Mouse (Mus musculus) CH12.LX (cell line): ENCODE results near the gene Slc30a3. TPM values are rescaled to one million over a fixed set of nuclear protein-coding genes. Genes with fewer than 3 reads are reported as not detected.

Source experiments
- DNase-seq: peaks from one replicate; pipeline ENCODE4 v3.0.0-alpha.2; 2013; ENCODE audit errors: extremely low read depth
- H3K27ac ChIP-seq: 2 replicates; pipeline ENCODE4 v1.5.1; 2012; ENCODE audit warnings: low read depth, mild to moderate bottlenecking, control low read depth, moderate library complexity; ENCODE audit not compliant: insufficient read depth
- H3K27me3 ChIP-seq: replicated peaks from 2 replicates; pipeline ENCODE3; 2012; ENCODE audit warnings: inconsistent platforms
- H3K36me3 ChIP-seq, 2 experiments: replicated peaks in 1 of 2; 2 replicates each; pipeline versions ENCODE3 to v1.6.1; 2012; ENCODE audit warnings: inconsistent platforms in 1 of 2, low read length in 1 of 2, mild to moderate bottlenecking in 1 of 2, mixed read lengths in 1 of 2, moderate library complexity in 1 of 2; ENCODE audit not compliant: control insufficient read depth in 1 of 2, insufficient read depth in 1 of 2
- H3K4me1 ChIP-seq, 2 experiments: 2 replicates each; pipeline ENCODE4 v1.6.1; 2012; ENCODE audit warnings: inconsistent platforms in 1 of 2, moderate library complexity in 1 of 2; ENCODE audit not compliant: insufficient read depth in 2 of 2, control insufficient read depth in 1 of 2
- H3K4me2 ChIP-seq: 2 replicates; pipeline ENCODE4 v1.6.1; 2012; ENCODE audit warnings: low read depth, mild to moderate bottlenecking, control low read depth; ENCODE audit not compliant: poor library complexity, insufficient read depth, severe bottlenecking
- H3K4me3 ChIP-seq, 3 experiments: fragments of 150-350 bp in 1 of 3; sonication (generic) in 1 of 3; replicated peaks in 1 of 3; 2 replicates each; pipeline versions ENCODE3 to v1.5.1; 2011 to 2012; ENCODE audit warnings: low read depth in 2 of 3, low read length in 2 of 3, mild to moderate bottlenecking in 2 of 3, moderate library complexity in 2 of 3, control low read depth in 1 of 3, improper control_type of control experiment in 1 of 3, inconsistent platforms in 1 of 3, mixed read lengths in 1 of 3; ENCODE audit not compliant: poor library complexity in 1 of 3
- H3K79me2 ChIP-seq: replicated peaks from 2 replicates; pipeline ENCODE4 v1.6.1; 2012; ENCODE audit warnings: mild to moderate bottlenecking, moderate library complexity; ENCODE audit not compliant: control insufficient read depth, poor library complexity, insufficient read depth, severe bottlenecking; ENCODE audit errors: extremely low read depth
- H3K9ac ChIP-seq: 2 replicates; pipeline ENCODE4 v1.6.1; 2012; ENCODE audit warnings: low read depth, mild to moderate bottlenecking, control low read depth, moderate library complexity; ENCODE audit not compliant: insufficient read depth
- H3K9me3 ChIP-seq: replicated peaks from 2 replicates; pipeline ENCODE3; 2012; ENCODE audit warnings: low read length, inconsistent platforms, mixed read lengths
- BHLHE40 ChIP-seq: IDR thresholded peaks from 2 replicates; pipeline ENCODE4 v1.6.1; 2011; ENCODE audit warnings: mild to moderate bottlenecking, low read depth, low read length, improper control_type of control experiment
- CHD2 ChIP-seq: IDR thresholded peaks from 2 replicates; pipeline ENCODE4 v1.6.1; 2011; ENCODE audit warnings: low read length, improper control_type of control experiment
- CTCF ChIP-seq, 2 experiments: IDR thresholded peaks in 1 of 2; conservative IDR thresholded peaks in 1 of 2; 2 replicates each; pipeline ENCODE4 v1.5.1; 2011 to 2012; ENCODE audit warnings: low read depth in 2 of 2, low read length in 2 of 2, improper control_type of control experiment in 1 of 2, inconsistent platforms in 1 of 2, mild to moderate bottlenecking in 1 of 2, moderate library complexity in 1 of 2
- EP300 ChIP-seq: IDR thresholded peaks from 2 replicates; pipeline ENCODE4 v1.6.1; 2011; ENCODE audit warnings: low read length, improper control_type of control experiment
- IRF4 ChIP-seq: IDR thresholded peaks from 2 replicates; pipeline ENCODE4 v1.6.1; 2014; ENCODE audit warnings: low read depth, mild to moderate bottlenecking, inconsistent platforms, low read length, improper control_type of control experiment
- JUN ChIP-seq: IDR thresholded peaks from 2 replicates; pipeline ENCODE4 v1.6.1; 2011; ENCODE audit warnings: low read depth, mild to moderate bottlenecking, low read length, improper control_type of control experiment, moderate library complexity; ENCODE audit not compliant: insufficient read depth
- JUND ChIP-seq: conservative IDR thresholded peaks from 2 replicates; pipeline ENCODE4 v1.6.1; 2011; ENCODE audit warnings: low read depth, low read length, improper control_type of control experiment
- KAT2A ChIP-seq: IDR thresholded peaks from 2 replicates; pipeline ENCODE4 v1.6.1; 2012; ENCODE audit warnings: low read length, improper control_type of control experiment, inconsistent platforms; ENCODE audit not compliant: insufficient replicate concordance
- MAFK ChIP-seq: IDR thresholded peaks from 2 replicates; pipeline ENCODE4 v1.6.1; 2011; ENCODE audit warnings: low read length, improper control_type of control experiment; ENCODE audit not compliant: insufficient replicate concordance
- MAX ChIP-seq: IDR thresholded peaks from 2 replicates; pipeline ENCODE4 v1.6.1; 2011; ENCODE audit warnings: low read length, improper control_type of control experiment
- MEF2A ChIP-seq: IDR thresholded peaks from 2 replicates; pipeline ENCODE4 v1.6.1; 2014; ENCODE audit warnings: low read depth, mild to moderate bottlenecking, inconsistent platforms, low read length, improper control_type of control experiment, borderline replicate concordance
- MXI1 ChIP-seq: IDR thresholded peaks from 2 replicates; pipeline ENCODE4 v1.6.1; 2011; ENCODE audit warnings: mild to moderate bottlenecking, low read depth, low read length, improper control_type of control experiment
- POLR2A ChIP-seq: IDR thresholded peaks from 2 replicates; pipeline ENCODE4 v1.6.1; 2011; ENCODE audit warnings: low read depth, mild to moderate bottlenecking, improper control_type of control experiment, low read length
- POLR2AphosphoS2 ChIP-seq: IDR thresholded peaks from 2 replicates; pipeline ENCODE4 v1.6.1; 2011; ENCODE audit warnings: low read depth, low read length, improper control_type of control experiment
- RCOR1 ChIP-seq: conservative IDR thresholded peaks from 2 replicates; pipeline ENCODE4 v1.6.1; 2012; ENCODE audit warnings: low read depth, mild to moderate bottlenecking, inconsistent platforms, low read length, improper control_type of control experiment
- SIN3A ChIP-seq: IDR thresholded peaks from 2 replicates; pipeline ENCODE4 v1.6.1; 2012; ENCODE audit warnings: low read length, improper control_type of control experiment, inconsistent platforms
- SMC3 ChIP-seq: IDR thresholded peaks from 2 replicates; pipeline ENCODE4 v1.6.1; 2011; ENCODE audit warnings: low read depth, low read length, improper control_type of control experiment
- UBTF ChIP-seq: IDR thresholded peaks from 2 replicates; pipeline ENCODE4 v1.6.1; 2012; ENCODE audit warnings: low read depth, mild to moderate bottlenecking, inconsistent platforms, low read length, improper control_type of control experiment, moderate library complexity
- USF2 ChIP-seq: conservative IDR thresholded peaks from 2 replicates; pipeline ENCODE4 v1.6.1; 2011; ENCODE audit warnings: low read depth, low read length, improper control_type of control experiment
- ZC3H11A ChIP-seq: IDR thresholded peaks from 2 replicates; pipeline ENCODE4 v1.6.1; 2012; ENCODE audit warnings: low read depth, mild to moderate bottlenecking, inconsistent platforms, low read length, improper control_type of control experiment
- ZKSCAN1 ChIP-seq: IDR thresholded peaks from 2 replicates; pipeline ENCODE4 v1.6.1; 2012; ENCODE audit warnings: low read depth, inconsistent platforms, low read length, improper control_type of control experiment, borderline replicate concordance
- ZNF384 ChIP-seq: IDR thresholded peaks from 2 replicates; pipeline ENCODE4 v1.6.1; 2012; ENCODE audit warnings: low read depth, low read length, improper control_type of control experiment, inconsistent platforms
- dilution Hi-C: fragments of 300-500 bp; cut with MboI; formaldehyde crosslinking; loops from 2 replicates; pipeline ENCODE4 v1.14.3; 2020; ENCODE audit warnings: low sequenced_read_pairs; ENCODE audit not compliant: extremely low pct_unique_long_range_greater_than_20kb, extremely low pct_ligation_motif_present
- in situ Hi-C: fragments of 300-500 bp; cut with MboI; formaldehyde crosslinking; loops from 3 replicates; pipeline ENCODE4 v1.14.3; 2019; ENCODE audit warnings: low sequenced_read_pairs, low pct_ligation_motif_present, low pct_unique_long_range_greater_than_20kb, mixed read lengths
- polyA plus RNA-seq: library from polyadenylated mRNA; unstranded; fragments of >175 nt; gene quantifications from 2 replicates; pipeline ENCODE4 v1.2.1, GENCODE M21; 2012; ENCODE audit warnings: low read depth; ENCODE audit not compliant: insufficient read length
- total RNA-seq, 2 experiments: library from RNA; depleted of rRNA; stranded (reverse); fragments of 300-350 nt in 1 of 2; fragments of >200 nt in 1 of 2; gene quantifications; 2 replicates each; pipeline ENCODE4 v1.2.3; 2012 to 2014

The Slc30a3 gene
- total and polyA plus RNA-seq, 3 experiments, result not detected

GRCm38 (mm10) chr5:31080059-31080794 lies 27.8 kb downstream of the Slc30a3 start:
- TF ChIP-seq MAFK, result peak; percentile 76
- TF ChIP-seq CTCF (conservative IDR thresholded peaks at IDR 0.05 in 1 of 2, IDR thresholded peaks at IDR 0.05 in 1 of 2; ENCODE audit: low read depth in 2 of 2, low read length in 2 of 2), result no peak
- H3K4me3 ChIP-seq, result no peak overlapping the region
- no peak overlapping the region for H3K4me2 ChIP-seq
- no peaks in the 10 kb centered on the region for H3K9me3 ChIP-seq
- peaks cover 13 to 29% of the 10 kb centered on the region in 2 experiments for H3K4me1 ChIP-seq
- in situ Hi-C loops, result no loop called here
- H3K27me3 ChIP-seq, result no peaks in the 10 kb centered on the region
- H3K36me3 ChIP-seq, result peaks cover 43 to 58% of the 10 kb centered on the region in 2 experiments
- dilution Hi-C loops, result no loop called here
- no peaks in the 10 kb centered on the region for H3K79me2 ChIP-seq
- no peak overlapping the region for H3K27ac ChIP-seq
- no peak overlapping the region for H3K9ac ChIP-seq
- no peak for DNase-seq

GRCm38 (mm10) chr5:31076346-31076745 lies 31.7 kb downstream of the Slc30a3 start:
- H3K4me2 ChIP-seq, result no peak overlapping the region
- no peak for DNase-seq
- H3K9ac ChIP-seq, result no peak overlapping the region
- no peak overlapping the region for H3K4me3 ChIP-seq
- H3K27ac ChIP-seq, result no peak overlapping the region
- H3K9me3 ChIP-seq, result no peaks in the 10 kb centered on the region
- peaks cover 81 to 94% of the 10 kb centered on the region in 2 experiments for H3K36me3 ChIP-seq
- in situ Hi-C loops, result no loop called here
- no peaks in the 10 kb centered on the region for H3K27me3 ChIP-seq
- no peaks in the 10 kb centered on the region for H3K4me1 ChIP-seq
- no peaks in the 10 kb centered on the region for H3K79me2 ChIP-seq
- TF ChIP-seq ZKSCAN1 (no peak), BHLHE40 (no peak)
- dilution Hi-C loops, result no loop called here

GRCm38 (mm10) chr5:31073176-31073575 lies 34.9 kb downstream of the Slc30a3 start:
- TF ChIP-seq MAX (no peak), SIN3A (no peak), JUND (no peak), UBTF (no peak), MEF2A (no peak), ZC3H11A (no peak), JUN (no peak), MXI1 (no peak), KAT2A (no peak), POLR2AphosphoS2 (no peak), CHD2 (no peak), ZNF384 (no peak), SMC3 (no peak), USF2 (no peak), POLR2A (no peak), IRF4 (no peak), RCOR1 (no peak), EP300 (no peak)
- H3K9me3 ChIP-seq, result no peaks in the 10 kb centered on the region
- H3K4me3 ChIP-seq, result no peak overlapping the region
- H3K27ac ChIP-seq, result no peak overlapping the region
- dilution Hi-C loops, result no loop called here
- H3K9ac ChIP-seq, result no peak overlapping the region
- H3K4me2 ChIP-seq, result no peak overlapping the region
- H3K36me3 ChIP-seq, result peaks cover 96 to 98% of the 10 kb centered on the region in 2 experiments
- in situ Hi-C loops, result no loop called here
- H3K27me3 ChIP-seq, result no peaks in the 10 kb centered on the region
- H3K4me1 ChIP-seq, result no peaks in the 10 kb centered on the region
- DNase-seq, result no peak
- no peaks in the 10 kb centered on the region for H3K79me2 ChIP-seq
